Mouse (Mus musculus) monocyte, adult 5-6 weeks (primary cell): ENCODE results near the gene Acoxl. TPM values are rescaled to one million over a fixed set of nuclear protein-coding genes. Genes with fewer than 3 reads are reported as not detected.

Experiments
- ATAC-seq: fragments of 153-309, 156-312 bp; replicated peaks from 2 replicates; pipeline ENCODE4 v1.8.0; 2017; ENCODE audit warnings: mild to moderate bottlenecking; ENCODE audit not compliant: low TSS enrichment, insufficient number of reproducible peaks, severe bottlenecking, poor library complexity, low FRiP score
- total RNA-seq: library from RNA; stranded (forward); fragments of 200-1000, 200-491, 200-594 nt; gene quantifications from 3 replicates; pipeline ENCODE4 v1.2.3, GENCODE M21; 2017

The Acoxl gene
- total RNA-seq = not detected in 3 replicates

GRCm38 (mm10) chr2:127838576-127838975 lies at the start of gene Acoxl:
Gene Acoxl (plus strand): TSS chr2:127838876.
- no peak for ATAC-seq

- no peak for ATAC-seq
Observed at GRCm38 (mm10) chr2:127789138-127789537, 49.5 kb upstream of the Acoxl start.

GRCm38 (mm10) chr2:127789651-127790270 lies 48.9 kb upstream of the Acoxl start:
- ATAC-seq = no peak

GRCm38 (mm10) chr2:127791919-127792603 lies 46.6 kb upstream of the Acoxl start, which contains the start of gene Mtln:
Gene Mtln (minus strand): TSS chr2:127792488.
- peak; percentile 87 for ATAC-seq

- ATAC-seq = peak; percentile 96
Observed at GRCm38 (mm10) chr2:127831401-127832102, 7.1 kb upstream of the Acoxl start, which contains the start of gene Bub1. Gene Bub1 (minus strand): TSS chr2:127831865.

GRCm38 (mm10) chr2:127832103-127832832 lies 6.4 kb upstream of the Acoxl start:
- peak; percentile 41 for ATAC-seq

- ATAC-seq = no peak
Observed at GRCm38 (mm10) chr2:127832833-127833190, 5.9 kb upstream of the Acoxl start.

- no peak for ATAC-seq
Observed at GRCm38 (mm10) chr2:127839425-127839824, 749 bp downstream of the Acoxl start.

GRCm38 (mm10) chr2:127841402-127841801 lies 2.7 kb downstream of the Acoxl start:
- ATAC-seq = no peak

GRCm38 (mm10) chr2:127842421-127842820 lies 3.7 kb downstream of the Acoxl start:
- ATAC-seq = no peak

GRCm38 (mm10) chr2:127845346-127845982 lies 6.8 kb downstream of the Acoxl start:
- peak; percentile 53; the same call in 1 of the 2 replicates for ATAC-seq

GRCm38 (mm10) chr2:127846008-127846407 lies 7.3 kb downstream of the Acoxl start:
- ATAC-seq = no peak

- no peak for ATAC-seq
Observed at GRCm38 (mm10) chr2:127846571-127846970, 7.9 kb downstream of the Acoxl start.

- ATAC-seq = no peak
Observed at GRCm38 (mm10) chr2:127850371-127850770, 11.7 kb downstream of the Acoxl start.

- no peak for ATAC-seq
Observed at GRCm38 (mm10) chr2:127854332-127854991, 15.8 kb downstream of the Acoxl start.

- ATAC-seq = no peak
Observed at GRCm38 (mm10) chr2:127864381-127864780, 25.7 kb downstream of the Acoxl start.

GRCm38 (mm10) chr2:127881063-127881462 lies 42.4 kb downstream of the Acoxl start:
- ATAC-seq = no peak

- ATAC-seq = peak; percentile 70
Observed at GRCm38 (mm10) chr2:127889432-127889831, 50.8 kb downstream of the Acoxl start.
